Mouse (Mus musculus) embryonic facial prominence, embryonic 15.5 days (tissue): ENCODE data around the gene Vars2. TPM values are rescaled to one million over a fixed set of nuclear protein-coding genes. Genes with fewer than 3 reads are reported as not detected.

Source experiments
- ATAC-seq: fragments of 200-750 bp; cut with Nextera tagmentation; 2 replicates; pipeline ENCODE4 v1.8.0; 2017; ENCODE audit warnings: low read depth, moderate TSS enrichment; ENCODE audit not compliant: insufficient number of reproducible peaks, low FRiP score, low TSS enrichment
- H3K27ac ChIP-seq: fragments of 300-500 bp; sonication (generic); replicated peaks from 2 replicates; pipeline ENCODE4 v1.5.1; 2015; ENCODE audit warnings: mild to moderate bottlenecking, inconsistent platforms
- H3K27me3 ChIP-seq: fragments of 300-500 bp; sonication (generic); 2 replicates; pipeline ENCODE4 v1.6.1; 2015; ENCODE audit warnings: inconsistent platforms
- H3K36me3 ChIP-seq: fragments of 300-500 bp; sonication (generic); 2 replicates; pipeline ENCODE4 v1.6.1; 2015; ENCODE audit warnings: mild to moderate bottlenecking, inconsistent platforms
- H3K4me1 ChIP-seq: fragments of 300-500 bp; sonication (generic); 2 replicates; pipeline ENCODE4 v1.6.1; 2015; ENCODE audit warnings: inconsistent platforms
- H3K4me2 ChIP-seq: fragments of 300-500 bp; sonication (generic); replicated peaks from 2 replicates; pipeline ENCODE4 v1.6.1; 2015; ENCODE audit warnings: mild to moderate bottlenecking, inconsistent platforms
- H3K4me3 ChIP-seq: fragments of 300-500 bp; sonication (generic); replicated peaks from 2 replicates; pipeline ENCODE4 v1.5.1; 2015; ENCODE audit warnings: mild to moderate bottlenecking, inconsistent platforms
- H3K9ac ChIP-seq: fragments of 300-500 bp; sonication (generic); 2 replicates; pipeline ENCODE4 v1.6.1; 2015; ENCODE audit warnings: inconsistent platforms
- H3K9me3 ChIP-seq: fragments of 300-500 bp; sonication (generic); replicated peaks from 2 replicates; pipeline ENCODE4 v1.6.1; 2016; ENCODE audit warnings: inconsistent platforms
- WGBS: fragments of 180-500 bp; shearing (Covaris S2); methylation state at CpG from one replicate; pipeline ENCODE4 v1.1.7; 2015; 5-methylcytosine and 5-hydroxymethylcytosine counted together
- polyA plus RNA-seq: library from polyadenylated mRNA; unstranded; fragments of >200 nt; fragmentation: Nextera tagmentation; extraction: Ambion mirVana; gene quantifications from 2 replicates; pipeline ENCODE4 v1.2.1, GENCODE M21; 2015

Gene Vars2
- polyA plus RNA-seq, 1 experiment from 2014 or later = 19.0 TPM

DNA sequence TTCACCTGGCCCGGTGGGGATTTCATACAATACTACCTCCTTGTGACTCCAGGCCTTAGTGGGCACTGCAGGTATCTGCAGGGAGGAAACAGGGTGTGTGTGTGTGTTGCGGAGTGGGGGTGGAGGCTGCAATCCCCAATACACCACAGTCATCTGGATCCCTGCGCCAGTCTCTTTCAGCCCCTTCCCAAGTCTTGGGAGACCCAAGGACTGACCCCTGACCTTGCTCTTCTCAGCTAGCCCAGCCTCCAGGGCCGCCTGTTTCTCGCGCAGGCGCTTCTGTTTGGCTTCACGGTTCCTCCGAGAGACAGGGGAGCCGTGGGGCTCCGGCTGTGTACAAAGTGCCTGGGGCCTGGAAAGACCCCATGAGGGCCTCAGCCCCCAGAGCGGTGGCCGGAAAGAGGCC lies 538 bp downstream of the Vars2 start:
- Histone ChIP-seq H3K4me2 (peak overlapping the region; percentile 90), H3K36me3 (peaks cover 48% of the 10 kb centered on the region)

DNA sequence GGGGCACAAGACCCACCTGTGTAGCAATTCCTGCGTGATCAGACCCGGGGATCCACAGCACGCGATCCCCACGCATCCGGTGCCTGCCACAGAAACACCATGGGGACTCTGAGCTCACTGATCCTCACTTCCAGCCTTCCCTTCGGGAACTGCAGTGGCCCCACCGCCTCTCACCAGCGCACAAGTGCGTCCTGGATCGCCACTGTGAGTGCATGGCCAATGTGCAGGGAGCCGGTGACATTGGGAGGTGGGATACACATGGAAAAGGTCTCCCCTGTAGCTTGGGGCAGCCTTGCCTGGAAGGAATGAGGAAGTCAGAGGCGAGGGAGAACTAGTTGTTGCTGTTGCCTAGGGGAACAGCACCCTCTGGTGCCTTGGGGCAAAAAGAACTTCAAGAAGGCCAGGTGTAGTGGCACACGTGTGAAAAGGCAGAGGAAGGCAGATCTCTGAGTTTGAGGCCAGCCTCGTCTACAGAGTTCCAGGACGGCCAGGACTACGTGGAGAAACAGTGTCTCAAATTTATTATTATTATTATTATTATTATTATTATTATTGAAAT lies 1.4 kb downstream of the Vars2 start:
- Histone ChIP-seq H3K4me1 (peaks cover 19% of the 10 kb centered on the region), H3K36me3 (peaks cover 56% of the 10 kb centered on the region), H3K4me2 (no peak overlapping the region), H3K27me3 (no peaks in the 10 kb centered on the region), H3K4me3 (peak overlapping the region; percentile 10; the same call in 1 of the 2 replicates), H3K9me3 (no peaks in the 10 kb centered on the region), H3K27ac (no peak overlapping the region), H3K9ac (0 out of 2 replicates have a peak overlapping the region, but pooled peaks have one; percentile 6)
- no peak for ATAC-seq
- WGBS = 77% methylated on average over 17 of the region's 17 CpGs

More for the DNA sequence above, 538 bp downstream of the Vars2 start:
- Histone ChIP-seq H3K4me1 (peaks cover 19% of the 10 kb centered on the region), H3K27ac (peak overlapping the region; percentile 75), H3K4me3 (peak overlapping the region; percentile 68), H3K9me3 (no peaks in the 10 kb centered on the region), H3K27me3 (no peaks in the 10 kb centered on the region), H3K9ac (peak overlapping the region; percentile 91)
- ATAC-seq = peak; percentile 35
- WGBS = 2% methylated on average over 13 of the region's 13 CpGs

DNA sequence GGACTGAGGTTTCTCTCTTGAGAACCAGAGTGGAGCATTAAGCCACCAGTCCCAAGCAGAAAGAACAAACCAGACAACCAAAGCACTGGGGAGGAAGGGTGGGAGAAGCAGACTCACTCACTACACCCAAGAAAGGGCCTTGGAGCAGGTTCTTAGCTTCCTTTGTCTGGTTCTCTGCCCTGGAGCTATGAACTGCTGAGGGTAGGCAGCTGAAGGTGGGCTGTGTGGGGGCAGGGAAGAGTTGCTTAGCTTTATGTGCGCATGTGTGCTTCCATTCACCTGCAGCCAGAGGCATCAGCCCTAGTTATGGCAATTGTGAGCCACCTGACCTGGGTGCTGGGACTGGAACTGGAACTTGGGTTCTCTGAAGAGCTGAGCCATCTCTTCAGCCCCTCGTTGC lies 14.3 kb downstream of the Vars2 start:
- Histone ChIP-seq H3K36me3 (peaks cover 32% of the 10 kb centered on the region), H3K27ac (no peak overlapping the region), H3K9ac (no peak overlapping the region), H3K9me3 (no peaks in the 10 kb centered on the region), H3K4me1 (0 out of 2 replicates have a peak, but pooled peaks cover 4% of the 10 kb centered on the region), H3K4me3 (no peak overlapping the region), H3K27me3 (no peaks in the 10 kb centered on the region), H3K4me2 (no peak overlapping the region)
- WGBS = 54% methylated on average over 2 of the region's 2 CpGs
- no peak for ATAC-seq

DNA sequence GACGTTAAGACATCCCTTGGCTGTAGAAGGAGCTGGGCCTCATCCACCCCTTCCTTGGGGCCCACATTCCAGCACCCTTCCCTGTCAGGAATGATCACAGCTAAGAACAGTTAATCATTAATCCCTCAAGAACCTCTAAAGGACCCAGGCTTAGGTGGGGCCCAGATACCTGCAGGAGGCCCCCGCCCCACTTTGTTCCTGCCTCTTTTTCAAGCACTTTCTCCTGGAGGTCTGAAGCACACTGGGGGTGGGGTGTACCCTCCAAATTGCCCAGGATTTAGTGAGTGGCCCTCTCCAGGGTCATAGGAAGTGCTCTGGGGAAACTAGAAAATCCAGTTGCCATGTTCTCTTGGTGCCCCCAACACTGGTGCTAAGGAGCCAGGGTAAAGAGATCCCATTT lies 18.0 kb downstream of the Vars2 start:
- H3K4me1 ChIP-seq = 0 out of 2 replicates have a peak, but pooled peaks cover 4% of the 10 kb centered on the region
- no peak overlapping the region for H3K4me2 ChIP-seq
- H3K36me3 ChIP-seq = no peaks in the 10 kb centered on the region
- H3K9me3 ChIP-seq = no peaks in the 10 kb centered on the region
- no peak for ATAC-seq
- no peak overlapping the region for H3K27ac ChIP-seq
- WGBS = 43% methylated on average over 2 of the region's 2 CpGs
- H3K27me3 ChIP-seq = no peaks in the 10 kb centered on the region
- no peak overlapping the region for H3K9ac ChIP-seq
- H3K4me3 ChIP-seq = no peak overlapping the region

DNA sequence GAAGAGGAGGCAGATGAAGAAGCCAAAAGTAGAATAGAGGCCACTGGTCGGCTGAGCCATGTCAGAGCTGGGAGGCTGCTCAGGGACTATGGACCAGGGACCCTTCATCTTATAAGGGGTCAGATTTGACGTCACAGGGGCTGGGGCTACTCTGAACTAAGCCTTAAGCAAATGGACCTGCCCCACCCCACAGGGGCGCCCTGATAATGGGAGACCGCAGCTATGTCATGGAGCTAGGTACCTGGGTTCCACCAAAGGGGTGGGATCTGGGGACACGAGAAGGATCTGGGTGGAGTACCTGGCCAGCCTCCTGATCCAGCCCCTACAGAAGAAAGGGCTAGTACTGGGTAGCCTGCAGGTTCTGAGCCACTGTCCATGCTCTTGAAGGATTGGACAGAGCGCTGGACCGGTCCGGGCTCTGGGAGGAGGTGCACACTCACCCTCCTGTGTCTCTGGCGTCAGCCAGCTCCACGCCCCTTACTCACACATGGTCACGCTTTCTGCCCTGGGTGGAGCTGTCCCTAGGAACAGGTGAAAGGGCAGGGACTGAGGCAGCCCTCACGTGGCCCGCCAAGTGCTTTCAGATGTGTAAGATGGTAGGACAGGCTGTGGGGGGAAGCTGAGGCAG lies 23.7 kb downstream of the Vars2 start, which contains the start of gene Mucl3:
Gene Mucl3 (minus strand): TSS at position 87 of the 628 bp plus-strand sequence.
- 70% methylated on average over 13 of the region's 13 CpGs for WGBS

DNA sequence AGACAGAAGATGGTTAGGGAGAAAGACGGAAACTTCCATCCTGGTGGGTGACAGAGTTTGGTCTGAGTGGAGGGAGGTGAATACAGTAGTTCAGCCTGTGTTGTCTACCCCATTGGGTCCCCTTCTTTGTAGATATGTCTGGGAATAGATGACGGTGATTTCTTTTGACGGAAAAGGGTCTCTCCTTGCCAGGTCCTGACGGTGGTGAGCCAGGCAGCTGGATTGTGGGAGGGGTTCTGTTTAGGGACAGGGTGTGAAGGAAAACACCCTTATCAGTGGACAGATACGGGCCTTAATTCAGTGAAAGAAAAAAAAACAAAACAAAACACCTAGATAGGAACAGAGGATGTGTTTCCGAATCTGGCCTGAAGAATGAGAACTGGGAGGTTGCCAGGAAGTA lies 28.0 kb downstream of the Vars2 start:
- no peak overlapping the region; the same call in 1 of the 2 replicates for H3K4me2 ChIP-seq
- no peak overlapping the region for H3K4me3 ChIP-seq
- H3K27ac ChIP-seq = peak overlapping the region; percentile 5; the same call in 1 of the 2 replicates

More for the DNA sequence above, 23.7 kb downstream of the Vars2 start, which contains the start of gene Mucl3:
- H3K27ac ChIP-seq = no peak within 1 kb of the TSS
- ATAC-seq = no peak
- no peaks in the 10 kb centered on the region for H3K27me3 ChIP-seq
- no peak within 1 kb of the TSS for H3K4me3 ChIP-seq
- H3K36me3 ChIP-seq = no peaks in the 10 kb centered on the region
- no peaks in the 10 kb centered on the region for H3K4me1 ChIP-seq
- H3K4me2 ChIP-seq = no peak within 1 kb of the TSS
- H3K9me3 ChIP-seq = no peaks in the 10 kb centered on the region
- no peak within 1 kb of the TSS for H3K9ac ChIP-seq

DNA sequence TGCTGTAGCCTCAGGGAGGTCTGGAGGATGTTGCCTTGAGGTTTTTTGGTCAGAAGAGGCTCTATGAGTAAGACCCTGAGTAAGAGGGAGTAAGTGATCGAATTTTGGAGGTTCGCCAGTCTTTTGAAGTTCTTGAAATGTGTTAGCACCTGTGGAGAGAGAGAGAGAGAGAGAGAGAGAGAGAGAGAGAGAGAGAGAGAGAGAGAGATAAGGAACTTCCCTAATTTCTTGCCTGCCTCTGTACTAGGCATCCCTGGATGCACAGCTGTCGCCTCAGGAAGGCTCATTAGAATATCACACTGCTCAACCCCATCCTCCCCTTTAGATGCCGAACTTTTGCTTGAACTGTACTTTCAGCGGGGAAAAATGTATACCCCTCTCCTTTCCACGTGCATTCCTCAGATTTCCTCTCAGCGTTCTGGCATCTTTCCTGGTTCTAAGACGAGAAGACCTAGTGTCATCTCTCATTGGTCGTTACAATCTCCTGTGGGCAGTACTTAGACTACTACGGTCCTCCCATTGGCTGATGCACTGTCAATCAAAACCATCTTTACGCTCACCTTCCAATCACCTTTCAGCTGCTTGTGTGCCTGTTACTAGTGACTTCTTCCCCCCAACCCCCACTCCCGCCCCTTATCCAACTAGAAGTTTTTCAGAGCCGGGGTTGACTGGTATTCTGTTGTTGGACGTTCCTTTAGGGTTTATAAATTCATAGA lies 28.8 kb downstream of the Vars2 start:
- H3K4me2 ChIP-seq = peak overlapping the region; percentile 41
- H3K27me3 ChIP-seq = no peaks in the 10 kb centered on the region
- H3K27ac ChIP-seq = peak overlapping the region; percentile 5; the same call in 1 of the 2 replicates
- peak; percentile 90 for ATAC-seq
- no peaks in the 10 kb centered on the region for H3K9me3 ChIP-seq
- peaks cover 5% of the 10 kb centered on the region; the same call in 1 of the 2 replicates for H3K4me1 ChIP-seq
- no peak overlapping the region for H3K4me3 ChIP-seq
- 20% methylated on average over 14 of the region's 14 CpGs for WGBS
- H3K9ac ChIP-seq = no peak overlapping the region
- no peaks in the 10 kb centered on the region for H3K36me3 ChIP-seq

More for the DNA sequence above, 28.0 kb downstream of the Vars2 start:
- Histone ChIP-seq H3K27me3 (no peaks in the 10 kb centered on the region), H3K36me3 (no peaks in the 10 kb centered on the region), H3K9me3 (no peaks in the 10 kb centered on the region), H3K9ac (no peak overlapping the region), H3K4me1 (peaks cover 5% of the 10 kb centered on the region; the same call in 1 of the 2 replicates)
- WGBS = 77% methylated on average over 6 of the region's 6 CpGs
- ATAC-seq = no peak

DNA sequence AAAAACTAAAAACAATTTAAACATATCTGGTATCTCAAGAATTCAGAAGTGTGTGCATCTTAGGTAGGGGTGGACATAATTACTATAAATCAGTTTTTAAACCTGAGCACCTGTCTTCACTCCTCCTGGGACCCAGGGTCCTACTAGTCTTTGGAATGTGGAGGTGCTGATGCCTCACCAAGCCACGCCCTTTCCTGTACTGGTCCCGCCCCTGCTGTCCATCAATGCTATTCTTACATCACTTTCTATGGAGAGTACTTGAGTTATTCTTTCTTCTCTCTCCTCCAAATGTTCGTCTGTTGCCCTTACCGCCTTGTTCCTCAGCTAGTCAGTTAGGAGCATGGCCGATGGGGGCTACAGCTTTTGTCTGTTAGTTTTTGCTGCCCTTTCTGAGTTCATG lies 31.0 kb downstream of the Vars2 start:
- Histone ChIP-seq H3K9me3 (no peaks in the 10 kb centered on the region), H3K4me3 (no peak overlapping the region), H3K27ac (no peak overlapping the region), H3K4me1 (peaks cover 5% of the 10 kb centered on the region; the same call in 1 of the 2 replicates), H3K4me2 (no peak overlapping the region), H3K36me3 (no peaks in the 10 kb centered on the region), H3K27me3 (no peaks in the 10 kb centered on the region), H3K9ac (no peak overlapping the region)
- 43% methylated on average over 5 of the region's 5 CpGs for WGBS
- no peak for ATAC-seq

DNA sequence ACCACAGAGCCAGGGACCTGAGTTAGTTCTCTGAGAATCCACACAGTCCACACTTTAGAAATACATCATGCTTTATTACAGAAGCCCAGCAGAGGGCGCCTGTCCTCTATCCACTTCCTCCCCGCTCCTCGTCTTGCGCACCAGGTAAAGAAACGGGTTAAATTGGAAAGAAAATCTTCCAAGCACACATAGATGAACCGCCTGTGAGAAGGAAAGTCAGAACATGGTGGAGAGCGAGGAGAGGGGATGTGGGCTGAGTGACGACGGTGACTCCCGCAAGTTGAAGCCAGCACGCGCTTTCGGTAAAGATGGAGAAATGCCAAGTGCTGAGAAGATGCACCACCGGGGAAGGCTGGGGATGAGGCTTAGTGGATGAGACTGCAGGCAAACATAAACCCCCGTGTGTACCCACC lies 31.7 kb downstream of the Vars2 start:
- Histone ChIP-seq H3K9ac (peak overlapping the region; percentile 39; the same call in 1 of the 2 replicates), H3K4me3 (peak overlapping the region; percentile 48), H3K27me3 (no peaks in the 10 kb centered on the region), H3K36me3 (no peaks in the 10 kb centered on the region), H3K9me3 (no peaks in the 10 kb centered on the region), H3K27ac (no peak overlapping the region), H3K4me1 (peaks cover 5% of the 10 kb centered on the region; the same call in 1 of the 2 replicates), H3K4me2 (peak overlapping the region; percentile 77)
- ATAC-seq = peak; percentile 36
- whole genome bisulfite sequencing = under 1% methylated on average over 15 of the region's 15 CpGs

DNA sequence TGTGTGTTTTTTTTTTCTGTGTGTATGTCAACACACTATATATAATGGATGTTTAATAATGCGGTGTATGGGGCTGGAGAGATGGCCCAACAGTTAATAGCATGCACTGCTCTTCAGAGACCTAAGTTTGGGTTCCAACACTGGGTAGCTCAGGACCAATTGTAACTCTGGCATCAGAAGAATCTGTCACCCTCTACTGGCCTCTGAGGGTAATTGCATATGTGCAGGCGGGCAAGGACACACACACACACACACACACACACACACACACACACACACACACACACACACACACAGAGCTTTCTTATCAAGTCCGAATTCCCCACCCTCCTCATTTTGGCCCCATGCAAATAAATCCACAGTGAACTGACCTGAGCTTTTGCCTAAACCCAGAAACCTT lies 32.2 kb downstream of the Vars2 start:
- no peak for ATAC-seq
- no peaks in the 10 kb centered on the region for H3K27me3 ChIP-seq
- 80% methylated on average over 3 of the region's 3 CpGs for WGBS
- no peak overlapping the region for H3K4me2 ChIP-seq
- H3K4me1 ChIP-seq = peaks cover 5% of the 10 kb centered on the region; the same call in 1 of the 2 replicates
- no peak overlapping the region for H3K27ac ChIP-seq
- H3K9ac ChIP-seq = no peak overlapping the region
- H3K4me3 ChIP-seq = no peak overlapping the region
- no peaks in the 10 kb centered on the region for H3K36me3 ChIP-seq
- no peaks in the 10 kb centered on the region for H3K9me3 ChIP-seq

DNA sequence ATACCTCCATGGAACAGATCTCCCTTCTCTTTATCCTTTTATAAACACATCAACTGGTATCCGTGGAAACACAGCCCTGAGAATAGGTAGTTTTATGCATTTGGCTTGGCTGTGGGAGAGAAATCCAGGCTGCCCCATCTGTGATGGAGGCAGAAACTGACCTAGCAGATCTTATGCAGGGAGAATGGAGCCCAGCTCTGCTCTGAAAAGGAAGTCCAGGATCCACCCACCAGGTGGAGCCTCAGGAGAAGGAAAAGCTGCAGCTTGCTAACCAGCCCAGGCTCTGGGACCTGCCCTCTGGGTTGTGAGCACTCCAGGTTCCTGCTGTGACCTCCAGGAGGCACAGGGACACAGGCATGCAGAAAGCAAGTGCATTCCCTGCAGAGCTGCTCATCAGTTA lies 33.4 kb downstream of the Vars2 start:
- WGBS = 11% methylated on average over 1 of the region's 1 CpGs

More for the DNA sequence above, 33.4 kb downstream of the Vars2 start:
- no peak overlapping the region for H3K4me2 ChIP-seq
- H3K4me3 ChIP-seq = no peak overlapping the region
- peaks cover 5% of the 10 kb centered on the region; the same call in 1 of the 2 replicates for H3K4me1 ChIP-seq
- H3K27ac ChIP-seq = no peak overlapping the region
- no peaks in the 10 kb centered on the region for H3K27me3 ChIP-seq
- ATAC-seq = no peak
- no peaks in the 10 kb centered on the region for H3K36me3 ChIP-seq
- H3K9ac ChIP-seq = no peak overlapping the region
- no peaks in the 10 kb centered on the region for H3K9me3 ChIP-seq
